Mouse (Mus musculus): ENCODE data around the gene Ppfia2.
A peak's percentile ranks its signal among the peaks of the same experiment; 100 is the strongest.

Ppfia2 gene

GRCm38 (mm10) chr10:106665221-106665620, 195.1 kb downstream of the Ppfia2 start:
- no peak for DNase-seq (ENCODE audit: low read depth, low spot score)

- no peak for DNase-seq (ENCODE audit: low read depth, low spot score)
These were observed 200.0 kb downstream of the Ppfia2 start for GRCm38 (mm10) chr10:106670170-106670569.

GRCm38 (mm10) chr10:106681395-106681794, 211.3 kb downstream of the Ppfia2 start:
- no peak for DNase-seq (ENCODE audit: low read depth, low spot score)

GRCm38 (mm10) chr10:106685519-106685918, 215.4 kb downstream of the Ppfia2 start:
- DNase-seq (ENCODE audit: low read depth, low spot score): no peak

- no peak for DNase-seq (ENCODE audit: low read depth, low spot score)
These were observed 249.8 kb downstream of the Ppfia2 start for GRCm38 (mm10) chr10:106719936-106720335.

- no peak for DNase-seq (ENCODE audit: low read depth, low spot score)
These were observed 262.1 kb downstream of the Ppfia2 start for GRCm38 (mm10) chr10:106732265-106732664.

GRCm38 (mm10) chr10:106736230-106737063, 266.3 kb downstream of the Ppfia2 start:
- DNase-seq (ENCODE audit: low read depth, low spot score): no peak

GRCm38 (mm10) chr10:106738190-106738589, 268.1 kb downstream of the Ppfia2 start:
- no peak for DNase-seq (ENCODE audit: low read depth, low spot score)

- DNase-seq (ENCODE audit: low read depth, low spot score): no peak
These were observed 274.8 kb downstream of the Ppfia2 start for GRCm38 (mm10) chr10:106744966-106745365.

GRCm38 (mm10) chr10:106761061-106761460, 290.9 kb downstream of the Ppfia2 start:
- DNase-seq (ENCODE audit: low read depth, low spot score): no peak

GRCm38 (mm10) chr10:106763785-106764184, 293.6 kb downstream of the Ppfia2 start:
- DNase-seq (ENCODE audit: low read depth, low spot score): no peak

GRCm38 (mm10) chr10:106775571-106775970, 305.4 kb downstream of the Ppfia2 start:
- no peak for DNase-seq (ENCODE audit: low read depth, low spot score)

- DNase-seq (ENCODE audit: low read depth, low spot score): no peak
These were observed 345.3 kb downstream of the Ppfia2 start for GRCm38 (mm10) chr10:106815447-106815846.

GRCm38 (mm10) chr10:106818381-106818780, 348.2 kb downstream of the Ppfia2 start:
- DNase-seq (ENCODE audit: low read depth, low spot score): no peak

- no peak for DNase-seq (ENCODE audit: low read depth, low spot score)
These were observed 354.1 kb downstream of the Ppfia2 start for GRCm38 (mm10) chr10:106824215-106824614.

- DNase-seq (ENCODE audit: low read depth, low spot score): no peak
These were observed 368.3 kb downstream of the Ppfia2 start for GRCm38 (mm10) chr10:106838476-106838875.

- DNase-seq (ENCODE audit: low read depth, low spot score): no peak
These were observed 388.0 kb downstream of the Ppfia2 start for GRCm38 (mm10) chr10:106858106-106858505.

GRCm38 (mm10) chr10:106870233-106870632, 400.1 kb downstream of the Ppfia2 start:
- DNase-seq (ENCODE audit: low read depth, low spot score): no peak

- DNase-seq (ENCODE audit: low read depth, low spot score): no peak
These were observed 401.7 kb downstream of the Ppfia2 start for GRCm38 (mm10) chr10:106871847-106872246.

- no peak for DNase-seq (ENCODE audit: low read depth, low spot score)
These were observed 402.6 kb downstream of the Ppfia2 start for GRCm38 (mm10) chr10:106872714-106873113.

GRCm38 (mm10) chr10:106881330-106881729, 411.2 kb downstream of the Ppfia2 start:
- DNase-seq (ENCODE audit: low read depth, low spot score): no peak

GRCm38 (mm10) chr10:106896351-106896750, 426.2 kb downstream of the Ppfia2 start:
- peak; percentile 7 for DNase-seq (ENCODE audit: low read depth, low spot score)

GRCm38 (mm10) chr10:106910108-106910507, 440.0 kb downstream of the Ppfia2 start:
- DNase-seq (ENCODE audit: low read depth, low spot score): no peak
